Mouse (Mus musculus) gastrocnemius, adult 8-10 months (tissue): Measurements from ENCODE around the gene Gm10273. TPM values are rescaled to one million over a fixed set of nuclear protein-coding genes. Genes with fewer than 3 reads are reported as not detected.

Experiments used
- total RNA-seq, 4 experiments: library from RNA; stranded (reverse); gene quantifications; 2 replicates each; pipeline ENCODE4 v1.2.4; 2022

Gm10273 gene
- total RNA-seq, 4 experiments from 2014 or later, result 116 to 196 (median 125) TPM

Other genes starting within 250 kb of the Gm10273 start
- gene Sept10, start 173.8 kb upstream of the Gm10273 start, total RNA-seq, result 1 to 10 TPM; 5.0 to 7.8 (median 6.5) TPM
- gene Sowahc, start 173.7 kb upstream of the Gm10273 start, total RNA-seq, result under 1 TPM; 0.56 to 0.81 (median 0.59) TPM
- 10 to 100 TPM; 30.9 to 40.8 (median 32.1) TPM for gene P4ha1, start 72.3 kb upstream of the Gm10273 start, total RNA-seq
- not detected for gene Pla2g12b, start 8.0 kb downstream of the Gm10273 start, total RNA-seq
- gene Oit3, start 46.1 kb downstream of the Gm10273 start, total RNA-seq, result not detected
- not detected for gene Gm10322, start 220.4 kb downstream of the Gm10273 start, total RNA-seq
- gene Mcu, start 221.1 kb downstream of the Gm10273 start, total RNA-seq, result 10 to 100 TPM; 37.1 to 42.2 (median 41.1) TPM